Mouse (Mus musculus) v-Abl transformed pro-B cells (cell line): ENCODE measurements at regions not wholly inside any gene's neighbourhood (a gene's known extent, or its start where the extent isn't known, plus 50 kb on each side); places are given as distances from the start of the nearest gene placed in this dataset.

Source experiments
- in situ Hi-C, 2 experiments: fragments of 400-800 bp; cut with MboI; formaldehyde crosslinking; loops; one replicate each; pipeline ENCODE4 v1.15.1; 2025; ENCODE audit not compliant: unreplicated experiment in 2 of 2

- in situ Hi-C loops: no loop called here
Observed at GRCm38 (mm10) chr9:116298791-116299190, 123.6 kb upstream of the Tgfbr2 start.

GRCm38 (mm10) chr9:116296349-116296748 lies 121.2 kb upstream of the Tgfbr2 start:
- in situ Hi-C loops: no loop called here

- in situ Hi-C loops: no loop called here
Observed at GRCm38 (mm10) chr9:116294073-116294472, 118.9 kb upstream of the Tgfbr2 start.

- in situ Hi-C loops: no loop called here
Observed at GRCm38 (mm10) chr9:116293110-116293509, 118.0 kb upstream of the Tgfbr2 start.

GRCm38 (mm10) chr9:116291624-116292023 lies 116.5 kb upstream of the Tgfbr2 start:
- in situ Hi-C loops: no loop called here

GRCm38 (mm10) chr9:116290896-116291295 lies 115.7 kb upstream of the Tgfbr2 start:
- in situ Hi-C loops: no loop called here

GRCm38 (mm10) chr9:116285691-116286431 lies 110.7 kb upstream of the Tgfbr2 start:
- in situ Hi-C loops: no loop called here

- in situ Hi-C loops: no loop called here
Observed at GRCm38 (mm10) chr9:116283790-116284526, 108.8 kb upstream of the Tgfbr2 start.

- in situ Hi-C loops: no loop called here
Observed at GRCm38 (mm10) chr9:116281654-116282053, 106.5 kb upstream of the Tgfbr2 start.

- in situ Hi-C loops: no loop called here
Observed at GRCm38 (mm10) chr9:116280146-116280545, 105.0 kb upstream of the Tgfbr2 start.

GRCm38 (mm10) chr9:116278862-116279261 lies 103.7 kb upstream of the Tgfbr2 start:
- in situ Hi-C loops: no loop called here

- in situ Hi-C loops: no loop called here
Observed at GRCm38 (mm10) chr9:116277736-116278135, 102.6 kb upstream of the Tgfbr2 start.

GRCm38 (mm10) chr9:116276141-116276540 lies 101.0 kb upstream of the Tgfbr2 start:
- in situ Hi-C loops: no loop called here

GRCm38 (mm10) chr9:116272446-116272845 lies 97.3 kb upstream of the Tgfbr2 start:
- in situ Hi-C loops: no loop called here

- in situ Hi-C loops: no loop called here
Observed at GRCm38 (mm10) chr9:116270417-116270828, 95.3 kb upstream of the Tgfbr2 start.

GRCm38 (mm10) chr9:116267411-116267810 lies 92.3 kb upstream of the Tgfbr2 start:
- in situ Hi-C loops: no loop called here

- in situ Hi-C loops: no loop called here
Observed at GRCm38 (mm10) chr9:116263833-116264232, 88.7 kb upstream of the Tgfbr2 start.

- in situ Hi-C loops: no loop called here
Observed at GRCm38 (mm10) chr9:116259569-116259968, 84.4 kb upstream of the Tgfbr2 start.

GRCm38 (mm10) chr9:116253546-116253945 lies 78.4 kb upstream of the Tgfbr2 start:
- in situ Hi-C loops: no loop called here

GRCm38 (mm10) chr9:116252788-116253187 lies 77.6 kb upstream of the Tgfbr2 start:
- in situ Hi-C loops: no loop called here

GRCm38 (mm10) chr9:116249791-116250190 lies 74.6 kb upstream of the Tgfbr2 start:
- in situ Hi-C loops: no loop called here

- in situ Hi-C loops: no loop called here
Observed at GRCm38 (mm10) chr9:116245136-116245535, 70.0 kb upstream of the Tgfbr2 start.
